Mouse (Mus musculus) midbrain, embryonic 16.5 days (tissue): ENCODE data around the gene Shc3. TPM values are rescaled to one million over a fixed set of nuclear protein-coding genes. Genes with fewer than 3 reads are reported as not detected.

Experiments
- ATAC-seq: fragments of 200-750 bp; cut with Nextera tagmentation; 2 replicates; pipeline ENCODE4 v1.8.0; 2017; ENCODE audit warnings: moderate TSS enrichment
- H3K27ac ChIP-seq: fragments of 300-500 bp; sonication (generic); 2 replicates; pipeline ENCODE4 v1.5.1; 2014; ENCODE audit warnings: mild to moderate bottlenecking, low read length, mixed read lengths
- H3K27me3 ChIP-seq: fragments of 300-500 bp; sonication (generic); 2 replicates; pipeline ENCODE4 v1.6.1; 2014; ENCODE audit warnings: low read depth, low read length, mixed read lengths; ENCODE audit not compliant: control insufficient read depth, insufficient read depth
- H3K36me3 ChIP-seq: fragments of 300-500 bp; sonication (generic); 2 replicates; pipeline ENCODE4 v1.6.1; 2014; ENCODE audit warnings: mild to moderate bottlenecking, low read length, moderate library complexity, mixed read lengths; ENCODE audit not compliant: control insufficient read depth, insufficient read depth
- H3K4me1 ChIP-seq: fragments of 300-500 bp; sonication (generic); 2 replicates; pipeline ENCODE4 v1.6.1; 2014; ENCODE audit warnings: mild to moderate bottlenecking, low read length, mixed read lengths; ENCODE audit not compliant: control insufficient read depth, insufficient read depth
- H3K4me2 ChIP-seq: fragments of 300-500 bp; sonication (generic); 2 replicates; pipeline ENCODE4 v1.6.1; 2014; ENCODE audit warnings: mild to moderate bottlenecking, low read length, mixed read lengths
- H3K4me3 ChIP-seq: fragments of 300-500 bp; sonication (generic); 2 replicates; pipeline ENCODE4 v1.5.1; 2014; ENCODE audit warnings: low read depth, mild to moderate bottlenecking, low read length, moderate library complexity, mixed read lengths
- H3K9ac ChIP-seq: fragments of 300-500 bp; sonication (generic); 2 replicates; pipeline ENCODE4 v1.6.1; 2014; ENCODE audit warnings: low read depth, low read length, mixed read lengths
- H3K9me3 ChIP-seq: fragments of 300-500 bp; sonication (generic); replicated peaks from 2 replicates; pipeline ENCODE4 v1.6.1; 2014; ENCODE audit warnings: mild to moderate bottlenecking, low read length, mixed read lengths; ENCODE audit not compliant: control insufficient read depth, poor library complexity, severe bottlenecking
- WGBS: fragments of 180-500 bp; shearing (Covaris S2); extraction: QIAGEN DNeasy Blood & Tissue Kit; methylation state at CpG from one replicate; pipeline ENCODE4 v1.1.7; 2014; 5-methylcytosine and 5-hydroxymethylcytosine counted together
- polyA plus RNA-seq: library from polyadenylated mRNA; unstranded; fragments of >200 nt; fragmentation: Nextera tagmentation; extraction: Ambion mirVana; gene quantifications from 2 replicates; pipeline ENCODE4 v1.2.1, GENCODE M21; 2015

Shc3 gene
- polyA plus RNA-seq, 1 experiment from 2014 or later, result 8.3 TPM

GRCm38 (mm10) chr13:51508836-51509235 lies 60.4 kb downstream of the Shc3 start:
- Histone ChIP-seq H3K27ac (no peak overlapping the region), H3K36me3 (no peaks in the 10 kb centered on the region), H3K9ac (no peak overlapping the region), H3K4me3 (no peak overlapping the region), H3K9me3 (no peaks in the 10 kb centered on the region), H3K27me3 (no peaks in the 10 kb centered on the region), H3K4me2 (no peak overlapping the region), H3K4me1 (no peaks in the 10 kb centered on the region)
- 89% methylated on average over 9 of the region's 9 CpGs for WGBS
- no peak for ATAC-seq

- WGBS, result 85% methylated on average over 5 of the region's 5 CpGs
- H3K4me2 ChIP-seq, result no peak overlapping the region
- H3K27ac ChIP-seq, result no peak overlapping the region
- H3K9me3 ChIP-seq, result no peaks in the 10 kb centered on the region
- H3K4me1 ChIP-seq, result no peaks in the 10 kb centered on the region
- no peaks in the 10 kb centered on the region for H3K27me3 ChIP-seq
- H3K9ac ChIP-seq, result no peak overlapping the region
- no peaks in the 10 kb centered on the region for H3K36me3 ChIP-seq
- no peak for ATAC-seq
- H3K4me3 ChIP-seq, result no peak overlapping the region
Observed at GRCm38 (mm10) chr13:51505711-51506110, 63.5 kb downstream of the Shc3 start.

GRCm38 (mm10) chr13:51499769-51500168 lies 69.5 kb downstream of the Shc3 start:
- H3K36me3 ChIP-seq, result no peaks in the 10 kb centered on the region
- H3K4me1 ChIP-seq, result no peaks in the 10 kb centered on the region
- no peaks in the 10 kb centered on the region for H3K27me3 ChIP-seq
- no peak overlapping the region for H3K27ac ChIP-seq
- no peaks in the 10 kb centered on the region for H3K9me3 ChIP-seq
- ATAC-seq, result no peak
- no peak overlapping the region for H3K4me2 ChIP-seq
- no peak overlapping the region for H3K4me3 ChIP-seq
- 88% methylated on average over 1 of the region's 1 CpGs for WGBS
- no peak overlapping the region for H3K9ac ChIP-seq

- ATAC-seq, result no peak
- H3K4me1 ChIP-seq, result no peaks in the 10 kb centered on the region
- no peak overlapping the region for H3K27ac ChIP-seq
- no peaks in the 10 kb centered on the region for H3K9me3 ChIP-seq
- H3K36me3 ChIP-seq, result no peaks in the 10 kb centered on the region
- no peak overlapping the region for H3K9ac ChIP-seq
- H3K4me3 ChIP-seq, result no peak overlapping the region
- H3K4me2 ChIP-seq, result no peak overlapping the region
- WGBS, result 88% methylated on average over 9 of the region's 9 CpGs
- H3K27me3 ChIP-seq, result no peaks in the 10 kb centered on the region
Observed at GRCm38 (mm10) chr13:51493676-51494075, 75.5 kb downstream of the Shc3 start.

DNA sequence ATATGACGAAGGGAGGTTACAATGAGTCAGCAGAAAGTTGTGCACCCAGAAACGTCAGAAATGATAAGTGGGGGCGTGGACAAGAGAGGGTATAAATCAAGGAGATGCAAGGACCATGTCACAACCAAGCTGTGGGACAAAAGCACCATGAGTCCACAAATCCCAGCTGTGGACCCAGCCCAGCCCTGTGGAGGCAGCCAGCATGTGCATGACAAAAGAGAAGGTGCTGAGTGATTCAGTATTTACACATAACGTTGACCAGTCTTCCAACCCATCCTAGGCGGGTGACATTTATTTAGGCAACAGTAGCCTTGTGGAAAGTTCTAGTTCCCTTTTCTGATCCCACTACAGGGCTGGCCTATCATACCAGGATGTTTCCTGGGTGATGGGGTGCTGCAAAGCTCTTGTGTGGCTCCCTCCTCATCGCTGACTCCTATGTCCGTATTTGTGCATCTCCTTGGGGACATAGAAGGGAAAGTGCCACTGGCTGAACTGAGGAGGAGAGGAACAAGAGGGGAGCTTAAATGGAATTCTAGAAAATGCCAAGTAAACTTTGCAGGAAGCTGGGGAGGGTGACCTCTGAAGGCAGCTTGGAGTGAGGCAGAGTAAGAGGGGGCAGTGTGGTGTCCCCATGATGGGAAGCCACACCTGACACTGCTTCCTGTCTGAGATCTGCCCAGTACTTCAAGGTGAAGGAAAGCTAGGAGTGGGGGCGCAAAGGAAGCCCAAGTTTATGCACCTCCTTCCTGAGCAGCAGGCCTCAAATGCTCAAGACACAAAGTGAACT lies 77.4 kb downstream of the Shc3 start:
- H3K4me1 ChIP-seq, result no peaks in the 10 kb centered on the region
- no peaks in the 10 kb centered on the region for H3K9me3 ChIP-seq
- H3K36me3 ChIP-seq, result no peaks in the 10 kb centered on the region
- no peak for ATAC-seq
- 81% methylated on average over 8 of the region's 8 CpGs for WGBS
- H3K4me2 ChIP-seq, result no peak overlapping the region
- H3K27me3 ChIP-seq, result no peaks in the 10 kb centered on the region
- H3K9ac ChIP-seq, result no peak overlapping the region
- H3K4me3 ChIP-seq, result no peak overlapping the region
- H3K27ac ChIP-seq, result no peak overlapping the region

DNA sequence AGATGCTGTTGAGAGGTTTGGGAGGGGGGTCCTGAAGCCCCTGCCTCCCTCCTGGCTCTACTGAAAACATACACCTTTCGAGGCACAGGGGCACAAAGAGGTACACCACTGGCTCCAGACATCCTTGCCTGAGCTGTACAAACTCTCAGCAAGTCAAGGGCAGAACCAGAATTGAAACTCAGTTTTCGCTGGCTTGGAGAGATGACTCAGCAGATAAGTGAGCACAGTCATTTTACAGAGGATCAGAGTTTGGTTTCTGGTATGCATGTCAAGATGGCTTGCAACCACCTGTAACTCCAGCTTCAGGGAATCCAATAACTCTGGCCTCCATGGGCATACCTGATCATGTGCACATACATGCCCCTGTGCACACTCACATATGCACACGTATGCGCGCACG lies 79.0 kb downstream of the Shc3 start:
- Histone ChIP-seq H3K27me3 (no peaks in the 10 kb centered on the region), H3K4me2 (no peak overlapping the region), H3K36me3 (no peaks in the 10 kb centered on the region), H3K4me3 (no peak overlapping the region), H3K9me3 (no peaks in the 10 kb centered on the region), H3K9ac (no peak overlapping the region), H3K4me1 (no peaks in the 10 kb centered on the region), H3K27ac (no peak overlapping the region)
- 96% methylated on average over 6 of the region's 6 CpGs for WGBS
- no peak for ATAC-seq

GRCm38 (mm10) chr13:51488945-51489344 lies 80.3 kb downstream of the Shc3 start:
- no peaks in the 10 kb centered on the region for H3K36me3 ChIP-seq
- H3K4me1 ChIP-seq, result no peaks in the 10 kb centered on the region
- WGBS, result 83% methylated on average over 3 of the region's 3 CpGs
- no peaks in the 10 kb centered on the region for H3K27me3 ChIP-seq
- H3K4me2 ChIP-seq, result no peak overlapping the region
- no peak overlapping the region for H3K9ac ChIP-seq
- no peaks in the 10 kb centered on the region for H3K9me3 ChIP-seq
- no peak for ATAC-seq
- no peak overlapping the region for H3K4me3 ChIP-seq
- H3K27ac ChIP-seq, result no peak overlapping the region

DNA sequence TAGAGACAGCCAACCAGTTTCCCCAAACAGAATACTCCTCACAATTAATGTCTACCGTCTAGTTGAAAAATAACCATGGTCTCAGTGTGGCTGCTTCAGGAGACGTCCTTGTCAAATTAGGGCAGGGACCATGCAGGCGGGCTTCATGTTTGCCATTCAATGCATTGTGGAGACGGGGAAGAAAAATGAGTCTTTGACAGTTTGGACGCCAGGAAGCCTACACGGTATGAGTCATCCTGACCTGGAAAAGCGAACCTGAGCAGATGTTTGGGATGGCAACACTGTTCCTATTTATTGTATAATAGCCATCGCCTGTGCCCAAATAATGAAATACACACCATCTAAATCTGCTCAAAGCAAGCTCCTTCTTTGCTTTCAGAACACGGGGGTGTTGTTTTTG lies 83.9 kb downstream of the Shc3 start:
- no peaks in the 10 kb centered on the region for H3K27me3 ChIP-seq
- H3K4me2 ChIP-seq, result no peak overlapping the region
- WGBS, result 92% methylated on average over 9 of the region's 9 CpGs
- H3K9me3 ChIP-seq, result no peaks in the 10 kb centered on the region
- ATAC-seq, result no peak
- no peak overlapping the region for H3K9ac ChIP-seq
- no peak overlapping the region for H3K4me3 ChIP-seq
- H3K27ac ChIP-seq, result no peak overlapping the region
- H3K36me3 ChIP-seq, result no peaks in the 10 kb centered on the region
- no peaks in the 10 kb centered on the region for H3K4me1 ChIP-seq

DNA sequence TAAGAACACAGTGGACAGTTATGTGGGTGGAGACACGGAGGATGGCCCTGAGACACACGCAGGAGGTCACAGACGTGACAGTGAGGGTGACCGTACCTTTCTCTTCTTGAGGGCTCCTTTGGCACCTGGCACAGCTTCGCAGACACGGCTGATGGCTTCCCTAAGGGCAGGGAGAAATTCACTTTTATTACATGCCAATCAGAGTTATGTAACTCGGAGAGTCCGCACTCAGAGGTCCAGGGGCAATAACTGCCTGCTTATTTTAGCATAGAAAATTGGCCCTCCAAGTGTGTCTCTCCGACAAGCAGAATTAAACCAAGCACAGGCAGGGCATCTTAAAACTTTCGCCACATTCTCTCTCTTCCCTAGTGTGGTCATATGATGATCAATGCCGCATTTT lies 86.4 kb downstream of the Shc3 start:
- no peaks in the 10 kb centered on the region for H3K27me3 ChIP-seq

More for the DNA sequence above, 86.4 kb downstream of the Shc3 start:
- no peak overlapping the region for H3K4me2 ChIP-seq
- H3K9me3 ChIP-seq, result no peaks in the 10 kb centered on the region
- no peak for ATAC-seq
- H3K4me1 ChIP-seq, result no peaks in the 10 kb centered on the region
- H3K27ac ChIP-seq, result no peak overlapping the region
- H3K9ac ChIP-seq, result no peak overlapping the region
- no peak overlapping the region for H3K4me3 ChIP-seq
- H3K36me3 ChIP-seq, result no peaks in the 10 kb centered on the region
- 89% methylated on average over 11 of the region's 11 CpGs for WGBS
